Mouse (Mus musculus) testis, adult 2 months (tissue): ENCODE results near the gene Pias1.

Experiments used
- CTCF ChIP-seq: fragments of 200-500 bp; IDR thresholded peaks from 2 replicates; pipeline ENCODE4 v1.5.1; 2012; ENCODE audit warnings: low read depth, mild to moderate bottlenecking, inconsistent platforms, low read length, moderate library complexity; ENCODE audit not compliant: control insufficient read depth, insufficient read depth, insufficient replicate concordance
- POLR2A ChIP-seq: fragments of 200-500 bp; IDR thresholded peaks from 2 replicates; pipeline ENCODE4 v1.6.1; 2012; ENCODE audit warnings: low read depth, mild to moderate bottlenecking, inconsistent platforms, low read length, moderate library complexity; ENCODE audit not compliant: control insufficient read depth

GRCm38 (mm10) chr9:62881871-62882270, 105.9 kb downstream of the Pias1 start:
- TF ChIP-seq CTCF: 0 out of 2 replicates have a peak, but pooled peaks have one; percentile 25
- no peak for TF ChIP-seq POLR2A
